Mouse (Mus musculus): Measurements from ENCODE around the gene Camk1. TPM values are rescaled to one million over a fixed set of nuclear protein-coding genes. Genes with fewer than 3 reads are reported as not detected.
"Not testable (repeated sequence)": the region's sequence is repeated elsewhere in the genome, so short reads cannot be mapped to it uniquely, and the experiment has no call there.

Camk1 gene
- polyA plus RNA-seq, 1 experiment from 2014 or later, result 37.0 TPM

GRCm38 (mm10) chr6:113336852-113337620, 6.7 kb downstream of the Camk1 start:
- no peak overlapping the region for H3K9ac ChIP-seq (ENCODE audit: low read depth, low read length)
- no peaks in the 10 kb centered on the region for H3K27me3 ChIP-seq (replicated peaks; ENCODE audit: control insufficient read depth, insufficient read depth, low read length)
- H3K4me3 ChIP-seq (ENCODE audit: low read depth, low read length), result no peak overlapping the region
- H3K4me1 ChIP-seq (replicated peaks; ENCODE audit: control insufficient read depth, insufficient read depth, low read length), result no peaks in the 10 kb centered on the region
- no peaks in the 10 kb centered on the region for H3K9me3 ChIP-seq (ENCODE audit: control insufficient read depth)
- ATAC-seq, result no peak
- TF ChIP-seq CTCF (IDR thresholded peaks at IDR 0.05; ENCODE audit: low read depth), result no peak
- 58% methylated on average over 8 of the region's 8 CpGs for WGBS
- H3K4me2 ChIP-seq (replicated peaks; ENCODE audit: low read depth), result no peak overlapping the region
- no peak overlapping the region for H3K27ac ChIP-seq (ENCODE audit: low read depth, low read length)
- peaks cover 48% of the 10 kb centered on the region for H3K36me3 ChIP-seq (ENCODE audit: control insufficient read depth, insufficient read depth)

- Histone ChIP-seq H3K4me3 (ENCODE audit: low read depth, low read length) (no peak overlapping the region), H3K27ac (ENCODE audit: low read depth, low read length) (no peak overlapping the region), H3K9ac (ENCODE audit: low read depth, low read length) (no peak overlapping the region), H3K9me3 (ENCODE audit: control insufficient read depth) (no peaks in the 10 kb centered on the region), H3K4me1 (replicated peaks; ENCODE audit: control insufficient read depth, insufficient read depth, low read length) (no peaks in the 10 kb centered on the region), H3K4me2 (replicated peaks; ENCODE audit: low read depth) (no peak overlapping the region), H3K27me3 (replicated peaks; ENCODE audit: control insufficient read depth, insufficient read depth, low read length) (no peaks in the 10 kb centered on the region), H3K36me3 (ENCODE audit: control insufficient read depth, insufficient read depth) (peaks cover 58% of the 10 kb centered on the region)
- no peak for TF ChIP-seq CTCF (IDR thresholded peaks at IDR 0.05; ENCODE audit: low read depth)
- ATAC-seq, result no peak
- 73% methylated on average over 6 of the region's 6 CpGs for WGBS
Measured at GRCm38 (mm10) chr6:113334216-113334615, 9.6 kb downstream of the Camk1 start.

DNA sequence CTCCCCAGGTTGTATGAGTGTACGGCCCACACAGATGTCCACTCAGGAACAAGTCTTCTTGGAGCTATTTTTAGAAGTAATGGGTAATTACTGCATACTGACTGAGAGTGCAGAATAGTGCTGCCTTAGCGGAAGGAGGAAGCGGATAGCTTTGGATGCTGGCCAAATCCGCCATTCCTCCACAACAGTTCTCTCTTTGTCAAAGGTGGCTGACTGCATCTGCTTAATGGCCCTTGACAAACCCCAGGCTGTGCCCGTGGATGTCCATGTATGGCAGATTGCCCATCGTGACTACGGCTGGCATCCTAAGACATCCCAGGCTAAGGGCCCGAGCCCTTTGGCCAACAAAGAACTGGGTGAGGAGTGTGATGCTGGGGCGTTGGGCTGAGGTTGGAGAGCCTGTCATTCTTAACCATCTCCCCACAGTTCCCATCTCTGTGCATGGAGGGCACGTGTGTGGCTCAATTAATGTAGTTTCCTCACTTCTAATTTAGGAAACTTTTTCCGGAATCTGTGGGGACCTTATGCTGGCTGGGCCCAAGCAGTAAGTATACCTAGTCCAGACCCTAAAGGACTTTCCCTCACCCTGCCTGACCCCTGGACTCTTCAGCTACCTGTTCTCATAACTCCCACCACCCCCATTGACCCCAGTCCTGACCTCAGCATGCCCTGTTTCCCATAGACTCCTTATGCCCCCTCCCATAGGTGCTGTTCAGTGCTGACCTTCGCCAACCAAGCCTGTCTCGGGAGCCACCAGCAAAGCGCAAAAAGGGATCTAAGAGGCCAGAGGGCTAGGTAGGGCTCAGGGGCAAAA, 10.4 kb downstream of the Camk1 start:
- 41% methylated on average over 14 of the region's 14 CpGs for WGBS
- TF ChIP-seq CTCF (IDR thresholded peaks at IDR 0.05; ENCODE audit: low read depth), result no peak
- no peak overlapping the region for H3K4me3 ChIP-seq (ENCODE audit: low read depth, low read length)
- peak; percentile 82 for ATAC-seq
- H3K27me3 ChIP-seq (replicated peaks; ENCODE audit: control insufficient read depth, insufficient read depth, low read length), result no peaks in the 10 kb centered on the region
- no peak overlapping the region for H3K9ac ChIP-seq (ENCODE audit: low read depth, low read length)
- peaks cover 55% of the 10 kb centered on the region for H3K36me3 ChIP-seq (ENCODE audit: control insufficient read depth, insufficient read depth)
- H3K9me3 ChIP-seq (ENCODE audit: control insufficient read depth), result no peaks in the 10 kb centered on the region
- H3K27ac ChIP-seq (ENCODE audit: low read depth, low read length), result peak overlapping the region; percentile 51
- no peaks in the 10 kb centered on the region for H3K4me1 ChIP-seq (replicated peaks; ENCODE audit: control insufficient read depth, insufficient read depth, low read length)
- H3K4me2 ChIP-seq (replicated peaks; ENCODE audit: low read depth), result peak overlapping the region; percentile 21; the same call in 1 of the 2 replicates

DNA sequence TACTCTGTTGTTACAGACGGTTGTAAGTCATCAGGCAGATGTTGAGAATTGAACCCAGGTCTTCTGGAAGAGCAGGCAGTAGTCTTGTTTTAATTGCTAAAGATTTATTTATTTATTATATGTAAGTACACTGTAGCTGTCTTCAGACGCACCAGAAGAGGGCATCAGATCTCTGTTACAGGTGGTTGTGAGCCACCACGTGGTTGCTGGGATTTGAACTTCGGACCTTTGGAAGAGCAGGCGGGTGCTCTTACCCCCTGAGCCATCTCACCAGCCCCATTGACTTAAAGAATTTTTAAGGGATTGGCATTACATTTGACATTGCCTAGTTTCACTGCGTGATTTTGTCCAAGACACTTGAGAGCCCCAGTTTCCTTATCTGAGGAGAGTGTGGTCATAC, 11.1 kb downstream of the Camk1 start:
- not testable (repeated sequence) for H3K4me3 ChIP-seq (ENCODE audit: low read depth, low read length); H3K9me3 ChIP-seq (ENCODE audit: control insufficient read depth); H3K4me2 ChIP-seq (replicated peaks; ENCODE audit: low read depth); H3K4me1 ChIP-seq (replicated peaks; ENCODE audit: control insufficient read depth, insufficient read depth, low read length); H3K27me3 ChIP-seq (replicated peaks; ENCODE audit: control insufficient read depth, insufficient read depth, low read length); H3K9ac ChIP-seq (ENCODE audit: low read depth, low read length)
- ATAC-seq, result peak; percentile 65
- peak; percentile 58 for TF ChIP-seq CTCF (IDR thresholded peaks at IDR 0.05; ENCODE audit: low read depth)
- H3K36me3 ChIP-seq (ENCODE audit: control insufficient read depth, insufficient read depth), result peaks cover 49% of the 10 kb centered on the region
- peak overlapping the region; percentile 51 for H3K27ac ChIP-seq (ENCODE audit: low read depth, low read length)
- 38% methylated on average over 6 of the region's 6 CpGs for WGBS

- Histone ChIP-seq H3K27me3 (replicated peaks; ENCODE audit: control insufficient read depth, insufficient read depth, low read length) (no peaks in the 10 kb centered on the region), H3K4me3 (ENCODE audit: low read depth, low read length) (no peak overlapping the region), H3K27ac (ENCODE audit: low read depth, low read length) (no peak overlapping the region), H3K4me1 (replicated peaks; ENCODE audit: control insufficient read depth, insufficient read depth, low read length) (no peaks in the 10 kb centered on the region), H3K36me3 (ENCODE audit: control insufficient read depth, insufficient read depth) (peaks cover 48% of the 10 kb centered on the region), H3K4me2 (replicated peaks; ENCODE audit: low read depth) (no peak overlapping the region), H3K9me3 (ENCODE audit: control insufficient read depth) (no peaks in the 10 kb centered on the region), H3K9ac (ENCODE audit: low read depth, low read length) (no peak overlapping the region)
- ATAC-seq, result no peak
- no peak for TF ChIP-seq CTCF (IDR thresholded peaks at IDR 0.05; ENCODE audit: low read depth)
- 92% methylated on average over 11 of the region's 11 CpGs for WGBS
Measured at GRCm38 (mm10) chr6:113331721-113332120, 12.1 kb downstream of the Camk1 start.

GRCm38 (mm10) chr6:113330547-113330946, 13.2 kb downstream of the Camk1 start:
- no peaks in the 10 kb centered on the region for H3K27me3 ChIP-seq (replicated peaks; ENCODE audit: control insufficient read depth, insufficient read depth, low read length)
- 0 out of 2 replicates have a peak, but pooled peaks cover under 1% of the 10 kb centered on the region for H3K4me1 ChIP-seq (replicated peaks; ENCODE audit: control insufficient read depth, insufficient read depth, low read length)
- H3K4me3 ChIP-seq (ENCODE audit: low read depth, low read length), result no peak overlapping the region
- TF ChIP-seq CTCF (IDR thresholded peaks at IDR 0.05; ENCODE audit: low read depth), result no peak
- no peak overlapping the region for H3K27ac ChIP-seq (ENCODE audit: low read depth, low read length)
- ATAC-seq, result no peak
- WGBS, result 41% methylated on average over 2 of the region's 2 CpGs
- peaks cover 39% of the 10 kb centered on the region for H3K36me3 ChIP-seq (ENCODE audit: control insufficient read depth, insufficient read depth)
- no peaks in the 10 kb centered on the region for H3K9me3 ChIP-seq (ENCODE audit: control insufficient read depth)
- no peak overlapping the region for H3K9ac ChIP-seq (ENCODE audit: low read depth, low read length)
- H3K4me2 ChIP-seq (replicated peaks; ENCODE audit: low read depth), result no peak overlapping the region
